In genomic region chr4:86622116-86622515, GRCm38 (mm10) we compare ENCODE assay signal across 25 mouse cellular contexts. TPM values are rescaled to one million over a fixed set of nuclear protein-coding genes. Genes with fewer than 3 reads are reported as not detected.
DNase-seq lines count a peak whose midpoint lies in the region; ATAC-seq and TF ChIP-seq lines count a peak whose summit lies in the region.
"Had no signal": no experiment of that assay in that cellular context is flagged by ENCODE, and none has a peak within 500 bp of the region (broad histone marks: within the 10 kb centered on the region; RNA-seq: fewer than 3 reads in every experiment).

No protein-coding gene starts in this region.

- 53% methylated on average over 3 of the region's 3 CpGs for WGBS in lung, embryonic 14.5 days

- H3K36me3 ChIP-seq in lung, embryonic 14.5 days (ENCODE audit: insufficient read depth) = no peaks in the 10 kb centered on the region
- H3K36me3 ChIP-seq: embryonic facial prominence, embryonic 10.5 days; embryonic facial prominence, embryonic 12.5 days; forebrain, embryonic 15.5 days; G1E had no signal

- TF ChIP-seq CTCF in lung, embryonic 14.5 days (IDR thresholded peaks at IDR 0.05; ENCODE audit: low read depth) = no peak

- ATAC-seq in lung, embryonic 14.5 days (ENCODE audit: insufficient read depth) = no peak
- ATAC-seq: activated CD4-positive, CD25-positive, alpha-beta regulatory T cell, adult 4 months; CD4-positive, CD25-positive, alpha-beta regulatory T cell, adult 4 months; forebrain, embryonic 13.5 days; forebrain, embryonic 15.5 days; forebrain, postnatal 0 days; Patski had no signal

- no peak overlapping the region for H3K9ac ChIP-seq in lung, embryonic 14.5 days
- H3K9ac ChIP-seq: embryonic facial prominence, embryonic 12.5 days; forebrain, embryonic 13.5 days; forebrain, embryonic 15.5 days; forebrain, postnatal 0 days had no signal

- no peaks in the 10 kb centered on the region for H3K9me3 ChIP-seq in lung, embryonic 14.5 days (ENCODE audit: low read depth, low read length)
- H3K9me3 ChIP-seq: embryonic facial prominence, embryonic 10.5 days; embryonic facial prominence, embryonic 12.5 days; forebrain, embryonic 13.5 days; forebrain, embryonic 15.5 days; G1E had no signal

- H3K27ac ChIP-seq in lung, embryonic 14.5 days (ENCODE audit: low read depth) = no peak overlapping the region
- H3K27ac ChIP-seq: embryonic facial prominence, embryonic 10.5 days; embryonic facial prominence, embryonic 12.5 days; forebrain, embryonic 13.5 days; forebrain, embryonic 15.5 days had no signal

- H3K4me1 ChIP-seq in lung, embryonic 14.5 days (ENCODE audit: insufficient read depth) = no peaks in the 10 kb centered on the region
- H3K4me1 ChIP-seq: embryonic facial prominence, embryonic 10.5 days; embryonic facial prominence, embryonic 12.5 days; forebrain, embryonic 13.5 days; forebrain, embryonic 15.5 days had no signal

- H3K4me2 ChIP-seq in lung, embryonic 14.5 days = no peak overlapping the region
- H3K4me2 ChIP-seq: embryonic facial prominence, embryonic 12.5 days; forebrain, embryonic 13.5 days; forebrain, embryonic 15.5 days had no signal

- H3K4me3 ChIP-seq in lung, embryonic 14.5 days (ENCODE audit: low read depth, low read length) = no peak overlapping the region
- H3K4me3 ChIP-seq: embryonic facial prominence, embryonic 10.5 days; embryonic facial prominence, embryonic 12.5 days; forebrain, embryonic 13.5 days; forebrain, embryonic 15.5 days had no signal

- peak; percentile 39 for DNase-seq in lung, embryonic 14.5 days
- no peak for DNase-seq in lung, postnatal 14 days
- DNase-seq in 3T3-L1 (ENCODE audit: low read depth, low spot score) = peak; percentile 62
- DNase-seq in Muller cell, postnatal 12 days (ENCODE audit: inconsistent ontology term) = peak; percentile 30
- no peak for DNase-seq in adrenal gland, adult 2 months
- no peak for DNase-seq in embryo, embryonic 11 days
- DNase-seq: adrenal gland, postnatal 10 days; adrenal gland, postnatal 25 days; B cell, adult 2 months; cerebellum, adult 11 months; cerebellum, adult 18-20 months; cerebellum, adult 8-10 months; cerebellum, adult 9-11 months; cerebellum, postnatal 14 days; cerebellum, postnatal 36 days; forebrain, postnatal 0 days had no signal

- no peaks in the 10 kb centered on the region for H3K27me3 ChIP-seq in lung, embryonic 14.5 days (ENCODE audit: insufficient read depth, low read length)
- H3K27me3 ChIP-seq: CH12.LX; embryonic facial prominence, embryonic 12.5 days; forebrain, embryonic 13.5 days; forebrain, embryonic 15.5 days; Patski had no signal

RNA-seq across cellular contexts. Expression of gene Haus6, which starts 10.3 kb away (rescaled TPM):
- 27.7 and 28.9 TPM in 2 replicates for polyA plus RNA-seq in lung, embryonic 14.5 days (2014; fragmentation: Nextera tagmentation; extraction: Ambion mirVana)
- total RNA-seq in adrenal gland, adult 2 months (2021) = 1 to 10 TPM; 4.6 to 9.3 TPM
- 7.0 and 9.7 TPM in 2 replicates for polyA plus RNA-seq in adrenal gland, adult 2 months (2012; rRNA removed)

RNA-seq across cellular contexts. Expression of gene Rraga, which starts 46.6 kb away (rescaled TPM):
- polyA plus RNA-seq in lung, embryonic 14.5 days (2014; fragmentation: Nextera tagmentation; extraction: Ambion mirVana) = 86.2 and 90.5 TPM in 2 replicates
- total RNA-seq in adrenal gland, adult 2 months (2021) = 100 to 1,000 TPM in 1 of 2 experiments, 10 to 100 TPM in 1; 91.5 to 124 TPM
- polyA plus RNA-seq in adrenal gland, adult 2 months (2012; rRNA removed) = 72.4 and 74.6 TPM in 2 replicates

RNA-seq across cellular contexts. Expression of gene Plin2, which starts 47.7 kb away (rescaled TPM):
- polyA plus RNA-seq in lung, embryonic 14.5 days (2014; fragmentation: Nextera tagmentation; extraction: Ambion mirVana) = 102 and 104 TPM in 2 replicates
- total RNA-seq in adrenal gland, adult 2 months (2021) = 100 to 1,000 TPM; 465 to 481 TPM
- 304 TPM in 2 replicates for polyA plus RNA-seq in adrenal gland, adult 2 months (2012; rRNA removed)

Comparison
In these comparisons a context has a peak if more than half of its experiments do, and no peak if none do; other contexts are left out.
1. DNase-seq: peak in lung, embryonic 14.5 days (single experiment), 3T3-L1 (single experiment) and Muller cell, postnatal 12 days (single experiment); none in lung, postnatal 14 days (single experiment), adrenal gland, adult 2 months (single experiment) and embryo, embryonic 11 days (single experiment).